Mouse (Mus musculus) T-helper 17 cell (primary cell): Measurements from ENCODE around the gene Klhdc10.

ENCODE experiments used
- in situ Hi-C, 2 experiments: fragments of 300-600 bp; cut with MboI, MseI; formaldehyde crosslinking; loops; 1 replicate in 1 of 2; 2 replicates in 1 of 2; pipeline ENCODE4 v1.15.1; 2025; ENCODE audit warnings: high pct_unique_total_duplicates in 2 of 2

The Klhdc10 gene

GRCm38 (mm10) chr6:30400146-30400545 lies 1.5 kb upstream of the Klhdc10 start:
- in situ Hi-C loops: loop anchor here in 1 of 2 experiments (5.0 kb wide), 1 partner anchor 582 kb away; no protein-coding TSS in a partner anchor

GRCm38 (mm10) chr6:30400716-30401115 lies 952 bp upstream of the Klhdc10 start:
- in situ Hi-C loops: loop anchor here in 1 of 2 experiments (5.0 kb wide), 1 partner anchor 582 kb away; no protein-coding TSS in a partner anchor

- in situ Hi-C loops: loop anchor here in 1 of 2 experiments (5.0 kb wide), 1 partner anchor 580 kb away; no protein-coding TSS in a partner anchor
These were observed 423 bp downstream of the Klhdc10 start for GRCm38 (mm10) chr6:30402091-30402491.

- in situ Hi-C loops: loop anchor here in 1 of 2 experiments (5.0 kb wide), 1 partner anchor 579 kb away; no protein-coding TSS in a partner anchor
These were observed 1.8 kb downstream of the Klhdc10 start for GRCm38 (mm10) chr6:30403465-30403864.

- in situ Hi-C loops: loop anchor here (5.0 kb wide), 1 partner anchor 578 kb away; no protein-coding TSS in a partner anchor
These were observed 3.0 kb downstream of the Klhdc10 start for GRCm38 (mm10) chr6:30404671-30405070.

- in situ Hi-C loops: loop anchor here in 1 of 2 experiments (5.0 kb wide), 1 partner anchor 574 kb away; no protein-coding TSS in a partner anchor
These were observed 6.6 kb downstream of the Klhdc10 start for GRCm38 (mm10) chr6:30408276-30408675.

- in situ Hi-C loops: loop anchor here (5.0 to 10.0 kb wide), 3 partner anchors 53 to 573 kb away; no protein-coding TSS in a partner anchor
These were observed 7.9 kb downstream of the Klhdc10 start for GRCm38 (mm10) chr6:30409399-30410093.

- in situ Hi-C loops: loop anchor here (5.0 to 10.0 kb wide), 2 partner anchors 51 to 393 kb away; no protein-coding TSS in a partner anchor
These were observed 9.6 kb downstream of the Klhdc10 start for GRCm38 (mm10) chr6:30411311-30411710.

- in situ Hi-C loops: loop anchor here in 1 of 2 experiments (10.0 kb wide), 1 partner anchor 389 kb away; no protein-coding TSS in a partner anchor
These were observed 14.5 kb downstream of the Klhdc10 start for GRCm38 (mm10) chr6:30416126-30416525.

- in situ Hi-C loops: loop anchor here in 1 of 2 experiments (10.0 kb wide), 1 partner anchor 388 kb away; no protein-coding TSS in a partner anchor
These were observed 15.1 kb downstream of the Klhdc10 start for GRCm38 (mm10) chr6:30416801-30417200.

- in situ Hi-C loops: loop anchor here in 1 of 2 experiments (10.0 kb wide), 1 partner anchor 372 kb away; no protein-coding TSS in a partner anchor
These were observed 31.0 kb downstream of the Klhdc10 start for GRCm38 (mm10) chr6:30432461-30433192.

GRCm38 (mm10) chr6:30436476-30436875 lies 34.8 kb downstream of the Klhdc10 start:
- in situ Hi-C loops: loop anchor here in 1 of 2 experiments (5.0 to 10.0 kb wide), 2 partner anchors 291 to 368 kb away; no protein-coding TSS in a partner anchor

- in situ Hi-C loops: loop anchor here in 1 of 2 experiments (5.0 to 10.0 kb wide), 2 partner anchors 290 to 368 kb away; no protein-coding TSS in a partner anchor
These were observed 35.4 kb downstream of the Klhdc10 start for GRCm38 (mm10) chr6:30437054-30437453.

GRCm38 (mm10) chr6:30439576-30439975 lies 37.9 kb downstream of the Klhdc10 start:
- in situ Hi-C loops: loop anchor here in 1 of 2 experiments (5.0 to 10.0 kb wide), 2 partner anchors 288 to 365 kb away; no protein-coding TSS in a partner anchor

- in situ Hi-C loops: no loop called here
These were observed 55.3 kb downstream of the Klhdc10 start for GRCm38 (mm10) chr6:30456991-30457390.

GRCm38 (mm10) chr6:30458626-30459025 lies 57.0 kb downstream of the Klhdc10 start:
- in situ Hi-C loops: no loop called here

GRCm38 (mm10) chr6:30459056-30459747 lies 57.5 kb downstream of the Klhdc10 start:
- in situ Hi-C loops: no loop called here

- in situ Hi-C loops: loop anchor here (5.0 to 10.0 kb wide), 2 partner anchors 48 to 345 kb away; no protein-coding TSS in a partner anchor
These were observed 58.4 kb downstream of the Klhdc10 start for GRCm38 (mm10) chr6:30459811-30460749.

- in situ Hi-C loops: loop anchor here (5.0 to 10.0 kb wide), 2 partner anchors 49 to 344 kb away; no protein-coding TSS in a partner anchor
These were observed 59.2 kb downstream of the Klhdc10 start for GRCm38 (mm10) chr6:30460750-30461446.
